Mouse (Mus musculus) hindbrain, embryonic 12.5 days (tissue): ENCODE data around the gene Zc3h12c. TPM values are rescaled to one million over a fixed set of nuclear protein-coding genes. Genes with fewer than 3 reads are reported as not detected.

Source experiments
- ATAC-seq: fragments of 200-750 bp; cut with Nextera tagmentation; 2 replicates; pipeline ENCODE4 v1.8.0; 2017; ENCODE audit warnings: moderate TSS enrichment; ENCODE audit not compliant: low FRiP score
- H3K27ac ChIP-seq: fragments of 300-500 bp; sonication (generic); 2 replicates; pipeline ENCODE4 v1.5.1; 2016; ENCODE audit warnings: mild to moderate bottlenecking
- H3K27me3 ChIP-seq: fragments of 300-500 bp; sonication (generic); 2 replicates; pipeline ENCODE4 v1.6.1; 2016; ENCODE audit warnings: mild to moderate bottlenecking
- H3K36me3 ChIP-seq: fragments of 300-500 bp; sonication (generic); 2 replicates; pipeline ENCODE4 v1.6.1; 2016; ENCODE audit warnings: mild to moderate bottlenecking
- H3K4me1 ChIP-seq: fragments of 300-500 bp; sonication (generic); 2 replicates; pipeline ENCODE4 v1.6.1; 2016
- H3K4me2 ChIP-seq: fragments of 300-500 bp; sonication (generic); replicated peaks from 2 replicates; pipeline ENCODE4 v1.6.1; 2016; ENCODE audit warnings: mild to moderate bottlenecking
- H3K4me3 ChIP-seq: fragments of 300-500 bp; sonication (generic); 2 replicates; pipeline ENCODE4 v1.5.1; 2016; ENCODE audit warnings: mild to moderate bottlenecking
- H3K9ac ChIP-seq: fragments of 300-500 bp; sonication (generic); 2 replicates; pipeline ENCODE4 v1.6.1; 2016; ENCODE audit warnings: mild to moderate bottlenecking, moderate library complexity
- H3K9me3 ChIP-seq: fragments of 300-500 bp; sonication (generic); replicated peaks from 2 replicates; pipeline ENCODE4 v1.6.1; 2016; ENCODE audit warnings: mild to moderate bottlenecking
- WGBS: fragments of 180-500 bp; shearing (Covaris S2); methylation state at CpG from one replicate; pipeline ENCODE4 v1.1.7; 2016; 5-methylcytosine and 5-hydroxymethylcytosine counted together
- polyA plus RNA-seq: library from polyadenylated mRNA; unstranded; fragments of >200 nt; fragmentation: Nextera tagmentation; extraction: Ambion mirVana; gene quantifications from 2 replicates; pipeline ENCODE4 v1.2.1, GENCODE M21; 2016

Gene Zc3h12c
- polyA plus RNA-seq, 1 experiment from 2014 or later, result 8.9 TPM

DNA sequence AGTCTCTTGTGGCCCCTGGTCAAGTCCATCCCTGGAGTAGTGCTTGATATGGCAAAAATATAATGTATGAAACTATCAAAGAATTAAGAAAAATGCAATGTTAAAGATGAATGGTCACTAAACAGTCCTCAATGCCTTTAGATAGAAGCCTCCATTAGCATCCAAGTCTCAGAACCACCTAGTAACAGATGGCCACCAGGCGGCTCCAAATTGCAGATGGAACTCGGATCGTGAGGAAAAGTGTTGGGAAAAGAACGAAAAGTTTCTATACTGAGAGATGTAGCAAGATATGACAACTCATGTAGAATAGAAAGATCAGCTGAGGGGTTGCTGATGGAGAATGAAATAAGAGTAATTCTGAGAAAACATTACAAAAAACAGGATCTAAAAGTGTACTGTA lies 38.0 kb downstream of the Zc3h12c start:
- Histone ChIP-seq H3K4me2 (no peak overlapping the region), H3K27ac (no peak overlapping the region), H3K27me3 (no peaks in the 10 kb centered on the region), H3K4me3 (no peak overlapping the region), H3K36me3 (peaks cover 12% of the 10 kb centered on the region), H3K9ac (no peak overlapping the region), H3K9me3 (no peaks in the 10 kb centered on the region), H3K4me1 (peaks cover 2% of the 10 kb centered on the region; the same call in 1 of the 2 replicates)
- 77% methylated on average over 4 of the region's 4 CpGs for WGBS
- no peak for ATAC-seq

DNA sequence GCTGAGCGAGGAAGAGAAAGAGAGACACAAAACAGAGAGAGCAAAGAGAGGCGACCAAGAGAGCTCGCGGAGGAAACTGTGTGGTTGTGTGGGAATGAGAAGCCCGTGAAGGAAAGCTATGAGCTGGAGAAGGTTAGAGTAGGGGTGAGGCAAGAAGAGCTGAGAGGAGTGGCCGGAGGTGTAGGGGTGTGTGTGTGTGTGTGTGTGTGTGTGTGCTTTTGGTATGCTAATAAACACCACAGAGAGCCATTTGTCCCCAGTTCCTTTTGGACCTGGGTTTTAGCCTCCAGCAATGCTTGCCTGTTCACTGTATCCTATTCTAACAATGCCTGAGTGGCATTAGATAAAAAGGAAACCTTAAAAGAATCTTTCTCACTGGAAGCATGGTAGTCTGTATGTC lies 43.1 kb downstream of the Zc3h12c start:
- H3K4me3 ChIP-seq, result no peak overlapping the region
- H3K9ac ChIP-seq, result no peak overlapping the region
- ATAC-seq, result no peak
- H3K27me3 ChIP-seq, result no peaks in the 10 kb centered on the region
- H3K4me1 ChIP-seq, result no peaks in the 10 kb centered on the region
- H3K4me2 ChIP-seq, result no peak overlapping the region
- no peaks in the 10 kb centered on the region for H3K9me3 ChIP-seq
- WGBS, result 90% methylated on average over 6 of the region's 6 CpGs
- H3K27ac ChIP-seq, result no peak overlapping the region
- peaks cover 20% of the 10 kb centered on the region for H3K36me3 ChIP-seq

DNA sequence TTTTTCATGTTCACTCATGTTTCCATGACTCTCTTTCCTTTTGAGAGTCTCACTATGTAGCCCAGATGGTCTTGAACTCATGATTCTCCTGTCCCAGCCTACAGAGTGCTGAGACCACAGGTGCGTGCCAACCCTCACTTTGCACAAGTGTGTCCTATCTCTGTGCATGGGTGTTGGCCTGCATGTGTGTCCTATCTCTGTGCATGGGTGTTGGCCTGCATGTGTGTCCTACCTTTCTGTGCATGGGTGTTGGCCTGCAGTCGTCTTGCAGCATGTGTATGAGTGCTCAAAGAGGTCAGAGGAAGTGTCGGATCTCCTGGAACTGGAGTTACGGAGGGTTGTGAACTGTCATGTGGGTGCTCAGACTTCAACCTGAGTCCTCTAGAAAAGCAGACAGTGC lies 49.2 kb downstream of the Zc3h12c start:
- no peaks in the 10 kb centered on the region for H3K4me1 ChIP-seq
- ATAC-seq, result no peak
- H3K36me3 ChIP-seq, result peaks cover 44% of the 10 kb centered on the region
- H3K9ac ChIP-seq, result no peak overlapping the region
- H3K4me3 ChIP-seq, result no peak overlapping the region
- H3K9me3 ChIP-seq, result no peaks in the 10 kb centered on the region
- 91% methylated on average over 4 of the region's 4 CpGs for WGBS
- no peak overlapping the region for H3K27ac ChIP-seq
- no peaks in the 10 kb centered on the region for H3K27me3 ChIP-seq
- no peak overlapping the region for H3K4me2 ChIP-seq

DNA sequence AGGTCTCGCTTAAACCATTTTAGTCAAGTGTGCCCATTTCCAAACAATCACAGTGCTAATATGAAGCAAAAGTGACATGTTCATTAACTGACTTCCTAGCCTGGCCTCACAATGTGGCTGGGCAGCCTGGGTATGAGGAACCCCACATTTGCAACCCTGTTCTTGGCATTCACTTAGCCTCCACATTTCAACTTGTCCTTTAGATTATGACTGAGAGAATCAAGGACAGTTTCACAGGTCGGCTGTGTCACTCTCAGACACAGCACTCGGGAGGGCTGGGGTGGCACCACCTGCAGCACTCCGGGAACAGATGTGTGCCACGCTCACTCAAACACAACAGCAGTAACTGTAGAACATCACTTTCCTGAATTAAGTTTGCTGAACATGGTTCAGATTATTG lies 55.3 kb downstream of the Zc3h12c start:
- WGBS, result 94% methylated on average over 5 of the region's 5 CpGs
- Histone ChIP-seq H3K9ac (no peak overlapping the region), H3K27ac (no peak overlapping the region), H3K9me3 (no peaks in the 10 kb centered on the region), H3K4me2 (no peak overlapping the region), H3K4me3 (no peak overlapping the region), H3K4me1 (no peaks in the 10 kb centered on the region), H3K27me3 (no peaks in the 10 kb centered on the region), H3K36me3 (peaks cover 32% of the 10 kb centered on the region)
- ATAC-seq, result no peak

- Histone ChIP-seq H3K36me3 (peaks cover 17% of the 10 kb centered on the region), H3K9ac (no peak overlapping the region), H3K4me2 (no peak overlapping the region), H3K27ac (no peak overlapping the region), H3K4me3 (no peak overlapping the region), H3K4me1 (no peaks in the 10 kb centered on the region), H3K9me3 (no peaks in the 10 kb centered on the region), H3K27me3 (no peaks in the 10 kb centered on the region)
- WGBS, result 74% methylated on average over 3 of the region's 3 CpGs
- ATAC-seq, result no peak
Measured at GRCm38 (mm10) chr9:52110738-52111137, 57.6 kb downstream of the Zc3h12c start.

DNA sequence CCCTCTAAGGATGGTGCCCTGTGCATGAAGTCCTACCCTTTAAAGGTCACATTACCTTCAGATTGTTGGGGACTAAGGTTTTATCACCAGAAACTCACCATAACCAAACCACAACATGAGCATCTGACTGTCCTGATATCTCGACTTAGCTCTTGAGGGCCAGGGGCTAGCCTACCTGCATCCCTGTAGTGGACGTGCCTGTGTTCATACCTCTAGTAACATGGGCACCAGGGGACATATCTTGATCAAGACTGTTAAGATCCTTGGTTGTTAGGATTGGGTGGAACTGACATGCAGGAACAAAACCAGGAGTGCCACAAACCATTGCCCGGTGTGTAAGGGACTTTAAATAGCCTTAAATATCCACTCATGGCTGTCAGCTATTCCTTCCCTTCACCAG lies 61.2 kb downstream of the Zc3h12c start:
- Histone ChIP-seq H3K4me3 (no peak overlapping the region), H3K9ac (no peak overlapping the region), H3K4me2 (no peak overlapping the region), H3K9me3 (no peaks in the 10 kb centered on the region), H3K4me1 (0 out of 2 replicates have a peak, but pooled peaks cover 5% of the 10 kb centered on the region), H3K27ac (no peak overlapping the region), H3K27me3 (no peaks in the 10 kb centered on the region), H3K36me3 (0 out of 2 replicates have a peak, but pooled peaks cover 6% of the 10 kb centered on the region)
- ATAC-seq, result no peak
- WGBS, result 98% methylated on average over 3 of the region's 3 CpGs

DNA sequence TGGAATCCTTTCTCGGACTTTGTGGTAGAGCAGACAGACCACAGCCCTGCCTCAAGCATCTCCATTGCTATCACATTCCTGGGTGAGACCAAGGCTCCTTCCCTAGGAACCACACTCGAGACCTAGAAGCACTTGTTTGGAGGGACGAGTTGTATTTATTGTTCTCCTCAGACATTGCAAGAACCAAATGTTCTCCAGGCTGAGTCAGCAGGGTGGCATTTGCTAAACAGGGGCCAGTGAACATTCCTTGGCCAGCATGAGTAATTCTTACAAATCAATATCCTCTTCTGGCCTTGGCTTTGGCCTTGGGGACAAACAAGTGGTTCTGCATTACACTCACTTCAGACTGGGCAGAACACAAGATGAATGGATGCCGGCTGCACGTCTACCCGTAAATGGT lies 62.9 kb downstream of the Zc3h12c start:
- no peak overlapping the region for H3K27ac ChIP-seq
- H3K9ac ChIP-seq, result no peak overlapping the region
- 0 out of 2 replicates have a peak, but pooled peaks cover 5% of the 10 kb centered on the region for H3K4me1 ChIP-seq
- no peaks in the 10 kb centered on the region for H3K9me3 ChIP-seq
- ATAC-seq, result no peak
- 90% methylated on average over 6 of the region's 6 CpGs for WGBS
- no peak overlapping the region for H3K4me3 ChIP-seq
- H3K4me2 ChIP-seq, result no peak overlapping the region
- no peaks in the 10 kb centered on the region for H3K27me3 ChIP-seq
- no peaks in the 10 kb centered on the region for H3K36me3 ChIP-seq

DNA sequence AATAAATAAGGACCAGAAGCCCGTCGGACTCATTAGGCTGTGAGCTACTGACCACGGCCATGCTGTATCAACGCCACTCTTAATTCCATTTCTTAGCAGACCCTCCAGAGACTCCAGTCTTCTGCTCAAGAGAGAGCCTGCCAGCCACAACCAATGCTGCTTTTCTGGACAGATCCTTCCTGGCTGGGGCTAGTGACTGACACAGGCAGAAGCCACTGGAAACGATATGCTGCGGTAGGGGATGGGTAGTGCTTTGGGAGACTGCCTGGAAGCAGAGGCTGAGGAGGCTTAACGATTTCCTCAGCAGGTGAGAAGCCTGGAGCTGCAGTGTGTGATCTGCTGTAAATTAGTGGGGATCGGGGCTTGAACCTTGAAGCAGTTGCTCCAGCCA lies 64.2 kb downstream of the Zc3h12c start:
- Histone ChIP-seq H3K27me3 (no peaks in the 10 kb centered on the region), H3K4me1 (0 out of 2 replicates have a peak, but pooled peaks cover 5% of the 10 kb centered on the region), H3K4me3 (no peak overlapping the region), H3K27ac (no peak overlapping the region), H3K9ac (no peak overlapping the region), H3K36me3 (no peaks in the 10 kb centered on the region), H3K4me2 (no peak overlapping the region), H3K9me3 (no peaks in the 10 kb centered on the region)
- 82% methylated on average over 8 of the region's 8 CpGs for WGBS
- no peak for ATAC-seq

- H3K4me1 ChIP-seq, result 0 out of 2 replicates have a peak, but pooled peaks cover 5% of the 10 kb centered on the region
- no peaks in the 10 kb centered on the region for H3K27me3 ChIP-seq
- no peak for ATAC-seq
- no peaks in the 10 kb centered on the region for H3K36me3 ChIP-seq
- no peak overlapping the region for H3K27ac ChIP-seq
- H3K4me2 ChIP-seq, result no peak overlapping the region
- H3K9ac ChIP-seq, result no peak overlapping the region
- 80% methylated on average over 9 of the region's 9 CpGs for WGBS
- H3K9me3 ChIP-seq, result no peaks in the 10 kb centered on the region
- no peak overlapping the region for H3K4me3 ChIP-seq
Measured at GRCm38 (mm10) chr9:52103448-52104224, 64.7 kb downstream of the Zc3h12c start.

DNA sequence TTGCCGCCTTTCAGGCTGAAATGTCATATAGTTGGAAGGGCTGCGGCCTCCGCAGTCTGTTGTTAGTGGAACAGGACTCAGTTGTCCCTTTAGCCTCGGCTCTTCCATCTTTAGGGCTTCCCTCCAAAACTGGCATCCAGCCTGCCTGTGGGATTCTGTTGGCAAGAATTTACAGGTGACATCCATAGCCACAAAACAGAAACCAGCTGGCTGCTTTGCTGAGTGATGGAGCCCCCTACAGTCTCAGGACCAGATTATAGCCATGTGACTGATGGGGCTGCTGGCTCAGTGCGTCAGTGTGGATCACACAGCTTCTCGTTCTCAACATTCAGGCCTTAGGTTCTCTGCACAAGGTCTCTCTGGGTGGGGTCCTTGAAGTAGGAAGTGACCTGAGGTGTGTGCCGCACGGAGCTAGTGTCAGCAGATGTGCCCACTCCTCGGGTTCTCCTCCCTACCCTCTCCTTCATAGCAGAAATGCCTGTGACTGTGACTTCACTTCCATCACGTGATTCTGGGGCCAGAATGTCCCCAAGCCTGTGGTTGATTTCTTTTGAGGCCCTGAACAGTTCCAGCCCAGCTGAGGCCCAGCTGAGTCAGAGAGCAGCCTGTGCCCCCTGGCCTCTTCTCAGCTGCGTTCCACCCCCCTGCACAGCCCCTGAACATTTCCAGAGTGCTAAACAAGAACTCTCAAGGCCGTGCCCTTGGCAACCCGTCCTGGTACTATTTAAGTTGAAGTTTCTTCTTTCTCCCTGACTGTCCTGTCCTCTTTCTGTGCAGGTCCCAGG lies 66.1 kb downstream of the Zc3h12c start:
- no peaks in the 10 kb centered on the region for H3K9me3 ChIP-seq
- no peak overlapping the region for H3K4me3 ChIP-seq
- WGBS, result 69% methylated on average over 13 of the region's 13 CpGs
- no peaks in the 10 kb centered on the region for H3K27me3 ChIP-seq
- 0 out of 2 replicates have a peak, but pooled peaks cover 5% of the 10 kb centered on the region for H3K4me1 ChIP-seq
- H3K27ac ChIP-seq, result no peak overlapping the region
- no peak overlapping the region for H3K9ac ChIP-seq
- ATAC-seq, result peak; percentile 44
- no peak overlapping the region for H3K4me2 ChIP-seq
- no peaks in the 10 kb centered on the region for H3K36me3 ChIP-seq

DNA sequence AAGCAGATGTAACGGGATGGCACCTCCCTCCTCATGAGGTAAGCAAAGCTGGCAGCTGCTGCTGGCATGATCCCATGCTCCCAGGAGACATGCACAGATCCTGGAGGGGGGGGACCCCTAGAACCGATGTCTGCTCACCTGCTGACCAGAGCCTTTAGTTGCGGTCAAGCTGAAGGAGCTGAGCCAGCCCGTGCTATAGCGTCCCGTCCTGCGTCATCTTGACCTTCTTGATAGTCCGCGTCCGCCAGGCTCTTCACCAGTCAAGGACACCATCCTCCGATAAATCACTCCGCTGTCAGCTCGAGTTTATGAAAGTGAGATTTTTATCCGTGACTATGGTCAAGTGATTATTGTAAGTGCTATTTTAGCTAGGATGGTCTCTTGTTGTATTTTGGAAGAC lies 67.9 kb downstream of the Zc3h12c start:
- Histone ChIP-seq H3K36me3 (no peaks in the 10 kb centered on the region), H3K9ac (no peak overlapping the region), H3K4me2 (no peak overlapping the region), H3K27ac (no peak overlapping the region), H3K4me1 (0 out of 2 replicates have a peak, but pooled peaks cover 5% of the 10 kb centered on the region), H3K27me3 (no peaks in the 10 kb centered on the region), H3K9me3 (no peaks in the 10 kb centered on the region), H3K4me3 (no peak overlapping the region)
- WGBS, result 90% methylated on average over 14 of the region's 14 CpGs
- no peak for ATAC-seq

GRCm38 (mm10) chr9:52098600-52098999 lies 69.8 kb downstream of the Zc3h12c start:
- Histone ChIP-seq H3K4me1 (0 out of 2 replicates have a peak, but pooled peaks cover 5% of the 10 kb centered on the region), H3K9ac (no peak overlapping the region), H3K36me3 (no peaks in the 10 kb centered on the region), H3K27ac (no peak overlapping the region), H3K9me3 (no peaks in the 10 kb centered on the region), H3K4me2 (no peak overlapping the region), H3K27me3 (no peaks in the 10 kb centered on the region), H3K4me3 (no peak overlapping the region)
- peak; percentile 74 for ATAC-seq
- WGBS, result 3% methylated on average over 7 of the region's 7 CpGs
